Mouse (Mus musculus) left cerebral cortex, postnatal 10 days (tissue): ENCODE measurements around the gene Cpxm2. TPM values are rescaled to one million over a fixed set of nuclear protein-coding genes. Genes with fewer than 3 reads are reported as not detected.

Experiments used
- total RNA-seq, 2 experiments: library from RNA; stranded (reverse); gene quantifications; 2 replicates each; pipeline ENCODE4 v1.2.3; 2021

The Cpxm2 gene
- total RNA-seq, 2 experiments from 2014 or later, result 6.1 to 9.3 TPM

Other genes with a start within 250 kb of the Cpxm2 start
- gene Gpr26, start 188.3 kb downstream of the Cpxm2 start, total RNA-seq, result 100 to 1,000 TPM in 1 of 2 experiments, 10 to 100 TPM in 1; 95.6 to 107 TPM
- 10 to 100 TPM; 31.3 to 37.3 TPM for gene Chst15, start 162.5 kb upstream of the Cpxm2 start, total RNA-seq